Mouse (Mus musculus) neural tube, embryonic 12.5 days (tissue): ENCODE results near the gene D930020B18Rik. TPM values are rescaled to one million over a fixed set of nuclear protein-coding genes. Genes with fewer than 3 reads are reported as not detected.

Experiments
- ATAC-seq: fragments of 200-750 bp; cut with Nextera tagmentation; 2 replicates; pipeline ENCODE4 v1.8.0; 2017; ENCODE audit warnings: low read depth, mild to moderate bottlenecking, moderate TSS enrichment, moderate library complexity; ENCODE audit not compliant: low FRiP score
- H3K27ac ChIP-seq: fragments of 300-500 bp; sonication (generic); 2 replicates; pipeline ENCODE4 v1.5.1; 2016
- H3K27me3 ChIP-seq: fragments of 300-500 bp; sonication (generic); replicated peaks from 2 replicates; pipeline ENCODE4 v1.6.1; 2016; ENCODE audit warnings: mild to moderate bottlenecking
- H3K36me3 ChIP-seq: fragments of 300-500 bp; sonication (generic); 2 replicates; pipeline ENCODE4 v1.6.1; 2016; ENCODE audit warnings: mild to moderate bottlenecking
- H3K4me1 ChIP-seq: fragments of 300-500 bp; sonication (generic); 2 replicates; pipeline ENCODE4 v1.6.1; 2016
- H3K4me2 ChIP-seq: fragments of 300-500 bp; sonication (generic); replicated peaks from 2 replicates; pipeline ENCODE4 v1.6.1; 2016; ENCODE audit warnings: mild to moderate bottlenecking
- H3K4me3 ChIP-seq: fragments of 300-500 bp; sonication (generic); 2 replicates; pipeline ENCODE4 v1.5.1; 2016
- H3K9ac ChIP-seq: fragments of 300-500 bp; sonication (generic); 2 replicates; pipeline ENCODE4 v1.6.1; 2016; ENCODE audit warnings: mild to moderate bottlenecking
- H3K9me3 ChIP-seq: fragments of 300-500 bp; sonication (generic); 2 replicates; pipeline ENCODE4 v1.6.1; 2016; ENCODE audit warnings: mild to moderate bottlenecking
- WGBS: fragments of 180-500 bp; shearing (Covaris S2); methylation state at CpG from one replicate; pipeline ENCODE4 v1.1.7; 2016; 5-methylcytosine and 5-hydroxymethylcytosine counted together
- polyA plus RNA-seq: library from polyadenylated mRNA; unstranded; fragments of >200 nt; fragmentation: Nextera tagmentation; extraction: Ambion mirVana; gene quantifications from 2 replicates; pipeline ENCODE4 v1.2.1, GENCODE M21; 2016

The D930020B18Rik gene
- polyA plus RNA-seq, 1 experiment from 2014 or later: not detected

DNA sequence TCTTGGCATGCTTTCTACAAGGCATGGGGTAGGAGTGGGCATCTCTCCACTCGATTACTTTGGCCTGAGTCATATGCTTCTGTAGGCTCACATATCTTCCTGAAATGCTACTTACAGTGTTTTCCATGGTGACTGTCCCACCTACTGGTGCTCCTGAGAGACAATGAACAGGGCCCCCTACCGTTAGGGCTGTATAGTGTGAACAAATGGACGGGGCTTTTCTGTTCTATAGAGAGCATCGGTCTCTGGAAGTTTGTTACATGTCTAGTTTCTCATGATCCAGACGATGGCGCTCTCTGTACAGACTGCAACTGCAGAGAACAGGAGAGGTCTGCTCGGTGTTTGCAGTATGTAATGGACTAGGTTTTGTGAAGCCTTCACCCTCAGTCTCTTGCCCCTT is 46.1 kb downstream of the D930020B18Rik start:
- no peak for ATAC-seq
- no peaks in the 10 kb centered on the region for H3K36me3 ChIP-seq
- no peak overlapping the region for H3K4me2 ChIP-seq
- H3K27ac ChIP-seq: no peak overlapping the region
- peaks cover 4% of the 10 kb centered on the region; the same call in 1 of the 2 replicates for H3K4me1 ChIP-seq
- 77% methylated on average over 7 of the region's 7 CpGs for WGBS
- no peaks in the 10 kb centered on the region for H3K27me3 ChIP-seq
- H3K9me3 ChIP-seq: no peaks in the 10 kb centered on the region
- H3K9ac ChIP-seq: no peak overlapping the region
- no peak overlapping the region for H3K4me3 ChIP-seq

DNA sequence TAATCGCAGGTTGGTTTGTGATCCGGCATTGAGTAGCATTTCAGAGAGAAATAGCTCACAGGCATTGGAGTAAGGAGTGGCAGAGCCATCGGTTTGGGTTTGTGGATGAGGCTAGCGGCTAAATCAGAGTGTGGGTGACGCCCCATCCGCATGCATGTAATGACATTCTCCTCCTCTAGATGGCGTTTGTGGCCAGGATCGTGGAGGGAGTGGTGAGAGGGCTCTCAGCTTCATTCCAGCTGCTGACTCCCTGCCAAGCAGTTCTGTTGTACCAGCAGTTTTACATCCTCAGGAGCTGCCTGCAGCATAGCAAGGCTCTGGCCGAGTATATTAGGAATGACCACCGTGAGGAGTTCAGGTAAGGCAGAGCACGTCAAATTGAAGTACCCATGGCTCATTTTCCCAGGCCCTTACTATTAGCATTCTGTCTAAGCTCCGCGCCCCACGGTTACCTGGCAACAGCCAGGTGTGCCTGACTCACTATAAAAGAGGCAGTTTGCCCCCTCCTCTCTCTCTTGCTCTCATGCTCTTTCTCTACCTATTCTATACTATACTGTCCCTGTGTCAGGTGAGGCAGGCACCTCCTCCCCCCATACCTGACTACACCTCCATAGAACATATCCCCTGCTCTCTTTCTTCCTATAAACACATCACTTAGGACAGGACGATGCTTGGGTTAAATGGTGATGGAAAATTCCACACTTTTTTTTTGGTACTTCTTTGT is 48.4 kb downstream of the D930020B18Rik start:
- WGBS: 25% methylated on average over 15 of the region's 15 CpGs
- no peaks in the 10 kb centered on the region for H3K9me3 ChIP-seq
- H3K4me2 ChIP-seq: no peak overlapping the region
- no peaks in the 10 kb centered on the region for H3K27me3 ChIP-seq
- no peaks in the 10 kb centered on the region for H3K36me3 ChIP-seq
- no peak overlapping the region for H3K27ac ChIP-seq
- peaks cover 4% of the 10 kb centered on the region; the same call in 1 of the 2 replicates for H3K4me1 ChIP-seq
- no peak overlapping the region for H3K9ac ChIP-seq
- peak; percentile 73 for ATAC-seq
- H3K4me3 ChIP-seq: no peak overlapping the region

DNA sequence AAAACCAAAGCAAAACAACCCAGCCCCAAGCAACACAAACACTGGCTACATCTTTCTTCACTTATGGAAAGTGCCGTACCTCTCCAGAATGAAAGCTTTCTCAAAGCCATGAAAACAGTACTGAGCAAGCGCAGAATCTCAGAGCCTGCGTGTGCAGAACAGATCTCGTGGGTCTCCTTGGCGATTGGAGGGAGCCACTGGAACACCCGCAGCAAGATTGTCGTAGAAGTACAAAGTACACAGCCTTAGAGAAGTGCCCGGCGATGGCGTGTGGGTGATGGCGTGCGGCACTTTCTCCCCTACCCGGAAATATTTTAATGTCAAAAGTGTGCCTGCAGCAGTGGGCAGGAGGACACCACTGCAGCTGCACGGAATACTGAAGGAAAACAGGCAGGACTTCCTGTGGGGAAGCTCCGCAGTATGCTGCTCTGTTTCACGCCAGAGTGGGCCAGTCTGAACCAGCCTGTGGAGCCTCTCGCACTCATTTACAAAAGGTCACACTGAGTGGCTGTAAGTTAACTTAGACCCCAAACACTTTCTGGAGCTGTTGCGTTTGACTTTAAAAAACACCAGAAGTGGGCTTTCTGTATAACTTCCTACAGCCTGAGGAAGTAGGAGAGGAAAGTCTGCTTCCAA is 51.7 kb downstream of the D930020B18Rik start:
- no peak for ATAC-seq
- 56% methylated on average over 18 of the region's 18 CpGs for WGBS
- Histone ChIP-seq H3K9me3 (no peaks in the 10 kb centered on the region), H3K4me1 (peaks cover 4% of the 10 kb centered on the region; the same call in 1 of the 2 replicates), H3K27ac (no peak overlapping the region), H3K27me3 (no peaks in the 10 kb centered on the region), H3K4me2 (0 out of 2 replicates have a peak overlapping the region, but pooled peaks have one; percentile 12), H3K36me3 (no peaks in the 10 kb centered on the region), H3K9ac (no peak overlapping the region), H3K4me3 (no peak overlapping the region)

- peaks cover 4% of the 10 kb centered on the region; the same call in 1 of the 2 replicates for H3K4me1 ChIP-seq
- no peak overlapping the region for H3K27ac ChIP-seq
- no peak overlapping the region for H3K9ac ChIP-seq
- ATAC-seq: no peak
- no peaks in the 10 kb centered on the region for H3K9me3 ChIP-seq
- H3K36me3 ChIP-seq: no peaks in the 10 kb centered on the region
- H3K27me3 ChIP-seq: no peaks in the 10 kb centered on the region
- H3K4me2 ChIP-seq: no peak overlapping the region
- H3K4me3 ChIP-seq: no peak overlapping the region
- 85% methylated on average over 11 of the region's 11 CpGs for WGBS
Measured at GRCm38 (mm10) chr10:121694567-121694966, 53.2 kb downstream of the D930020B18Rik start.

GRCm38 (mm10) chr10:121701296-121702248 is 60.2 kb downstream of the D930020B18Rik start:
- Histone ChIP-seq H3K9me3 (no peaks in the 10 kb centered on the region), H3K27me3 (no peaks in the 10 kb centered on the region), H3K27ac (no peak overlapping the region), H3K4me3 (no peak overlapping the region), H3K36me3 (no peaks in the 10 kb centered on the region), H3K4me1 (no peaks in the 10 kb centered on the region), H3K9ac (no peak overlapping the region), H3K4me2 (no peak overlapping the region)
- no peak for ATAC-seq
- 68% methylated on average over 11 of the region's 11 CpGs for WGBS

- Histone ChIP-seq H3K27ac (no peak overlapping the region), H3K4me3 (no peak overlapping the region), H3K36me3 (no peaks in the 10 kb centered on the region), H3K27me3 (no peaks in the 10 kb centered on the region), H3K4me1 (no peaks in the 10 kb centered on the region), H3K9ac (no peak overlapping the region), H3K9me3 (no peaks in the 10 kb centered on the region), H3K4me2 (no peak overlapping the region)
- no peak for ATAC-seq
- 85% methylated on average over 6 of the region's 6 CpGs for WGBS
Measured at GRCm38 (mm10) chr10:121703619-121704018, 62.2 kb downstream of the D930020B18Rik start.

DNA sequence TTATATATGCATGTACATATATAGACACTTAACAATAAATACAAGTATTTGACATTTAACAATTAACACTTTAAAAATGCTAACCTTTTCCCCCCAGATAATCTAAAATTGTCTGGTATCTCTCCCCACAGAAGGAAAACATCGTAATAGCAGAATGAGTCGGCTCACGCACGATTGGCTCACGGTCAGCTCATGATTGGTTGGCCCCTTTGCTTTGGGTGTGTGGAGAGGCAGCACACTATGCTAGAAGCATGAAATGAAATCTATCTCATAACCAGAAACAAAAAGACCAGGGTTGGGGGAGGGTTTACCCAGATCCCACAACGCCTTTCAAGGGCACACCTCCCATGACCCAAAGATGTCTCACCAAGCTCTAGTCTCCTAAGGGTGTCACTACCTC is 63.5 kb downstream of the D930020B18Rik start:
- H3K4me1 ChIP-seq: no peaks in the 10 kb centered on the region
- H3K4me3 ChIP-seq: no peak overlapping the region
- no peaks in the 10 kb centered on the region for H3K27me3 ChIP-seq
- no peak overlapping the region for H3K9ac ChIP-seq
- no peak overlapping the region for H3K27ac ChIP-seq
- no peak overlapping the region for H3K4me2 ChIP-seq
- H3K9me3 ChIP-seq: no peaks in the 10 kb centered on the region
- H3K36me3 ChIP-seq: no peaks in the 10 kb centered on the region
- ATAC-seq: no peak
- 89% methylated on average over 6 of the region's 6 CpGs for WGBS

GRCm38 (mm10) chr10:121705399-121706163 is 64.2 kb downstream of the D930020B18Rik start:
- Histone ChIP-seq H3K27me3 (no peaks in the 10 kb centered on the region), H3K9me3 (no peaks in the 10 kb centered on the region), H3K36me3 (no peaks in the 10 kb centered on the region), H3K4me1 (no peaks in the 10 kb centered on the region), H3K4me3 (no peak overlapping the region), H3K4me2 (no peak overlapping the region), H3K9ac (no peak overlapping the region), H3K27ac (no peak overlapping the region)
- no peak for ATAC-seq
- WGBS: 90% methylated on average over 15 of the region's 15 CpGs

DNA sequence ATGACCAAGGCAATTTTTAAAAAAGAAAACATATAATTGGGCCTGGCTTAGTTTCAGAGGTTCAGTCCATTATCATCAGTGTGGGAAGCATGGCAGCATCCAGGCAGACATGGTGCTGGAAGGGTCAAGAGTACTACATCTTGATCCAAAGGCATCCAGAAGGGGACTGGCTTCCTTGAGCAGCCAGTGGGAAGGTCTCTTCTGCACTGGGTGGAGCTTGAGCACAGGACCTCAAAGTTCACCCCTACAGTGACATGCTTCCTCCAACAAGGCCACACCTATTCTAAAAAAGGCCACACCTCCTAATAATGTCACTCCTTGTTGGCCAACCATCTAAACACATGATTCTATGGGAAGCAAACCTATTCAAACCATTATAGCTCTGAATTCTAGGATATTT is 75.5 kb downstream of the D930020B18Rik start:
- ATAC-seq: no peak
- no peak overlapping the region for H3K9ac ChIP-seq

GRCm38 (mm10) chr10:121718896-121719585 is 77.7 kb downstream of the D930020B18Rik start:
- Histone ChIP-seq H3K36me3 (no peaks in the 10 kb centered on the region), H3K27me3 (no peaks in the 10 kb centered on the region), H3K4me2 (no peak overlapping the region), H3K27ac (no peak overlapping the region), H3K9ac (no peak overlapping the region), H3K4me3 (no peak overlapping the region), H3K9me3 (peaks cover 8% of the 10 kb centered on the region), H3K4me1 (no peaks in the 10 kb centered on the region)
- 93% methylated on average over 18 of the region's 18 CpGs for WGBS
- ATAC-seq: no peak

More for the DNA sequence above, 75.5 kb downstream of the D930020B18Rik start:
- H3K36me3 ChIP-seq: no peaks in the 10 kb centered on the region
- H3K27me3 ChIP-seq: no peaks in the 10 kb centered on the region
- no peak overlapping the region for H3K27ac ChIP-seq
- H3K4me3 ChIP-seq: no peak overlapping the region
- no peak overlapping the region for H3K4me2 ChIP-seq
- H3K9me3 ChIP-seq: peaks cover 8% of the 10 kb centered on the region
- no peaks in the 10 kb centered on the region for H3K4me1 ChIP-seq

GRCm38 (mm10) chr10:121720701-121721100 is 79.3 kb downstream of the D930020B18Rik start:
- H3K27me3 ChIP-seq: no peaks in the 10 kb centered on the region
- no peak overlapping the region for H3K27ac ChIP-seq
- no peak overlapping the region for H3K9ac ChIP-seq
- H3K36me3 ChIP-seq: no peaks in the 10 kb centered on the region
- no peak overlapping the region for H3K4me2 ChIP-seq
- no peaks in the 10 kb centered on the region for H3K4me1 ChIP-seq
- H3K9me3 ChIP-seq: peaks cover 8% of the 10 kb centered on the region
- 95% methylated on average over 13 of the region's 13 CpGs for WGBS
- no peak overlapping the region for H3K4me3 ChIP-seq
- ATAC-seq: no peak
